Mouse (Mus musculus) granulocyte monocyte progenitor cell, adult 5-6 weeks (primary cell): ENCODE measurements around the gene Folh1. TPM values are rescaled to one million over a fixed set of nuclear protein-coding genes. Genes with fewer than 3 reads are reported as not detected.
"Not testable (repeated sequence)": the region's sequence is repeated elsewhere in the genome, so short reads cannot be mapped to it uniquely, and the experiment has no call there.

ENCODE experiments used
- ATAC-seq: replicated peaks from 2 replicates; pipeline ENCODE4 v1.8.0; 2016; ENCODE audit warnings: mild to moderate bottlenecking, moderate TSS enrichment, inconsistent platforms; ENCODE audit not compliant: poor library complexity, severe bottlenecking
- total RNA-seq, 2 experiments: library from RNA; stranded (forward) in 1 of 2; stranded (reverse) in 1 of 2; fragments of 200-712, 200-1000 nt in 1 of 2; fragments of >200 nt in 1 of 2; fragmentation: Nextera tagmentation in 1 of 2; gene quantifications; 2 replicates each; pipeline ENCODE4 v1.2.3; 2014 to 2017

Folh1 gene
- total RNA-seq (2014; fragmentation: Nextera tagmentation): not detected in 2 replicates
- not detected in 2 replicates for total RNA-seq (2017)

- no peak for ATAC-seq
These were observed at the start of gene Folh1 for GRCm38 (mm10) chr7:86775617-86776325. Folh1 (minus strand) TSS chr7:86775943.

GRCm38 (mm10) chr7:86816466-86816865 is 40.7 kb upstream of the Folh1 start:
- no peak for ATAC-seq

GRCm38 (mm10) chr7:86815716-86816115 is 40.0 kb upstream of the Folh1 start:
- not testable (repeated sequence) for ATAC-seq

GRCm38 (mm10) chr7:86815241-86815640 is 39.5 kb upstream of the Folh1 start:
- ATAC-seq: not testable (repeated sequence)

GRCm38 (mm10) chr7:86794727-86795126 is 19.0 kb upstream of the Folh1 start, which contains the start of gene Vmn2r77:
Vmn2r77 (plus strand) TSS chr7:86795027.
- no peak for ATAC-seq

- no peak for ATAC-seq
These were observed 4.1 kb downstream of the Folh1 start for GRCm38 (mm10) chr7:86771621-86772020.

GRCm38 (mm10) chr7:86764628-86765027 is 11.1 kb downstream of the Folh1 start:
- ATAC-seq: no peak

- no peak for ATAC-seq
These were observed 15.0 kb downstream of the Folh1 start for GRCm38 (mm10) chr7:86760751-86761150.

GRCm38 (mm10) chr7:86725013-86725412 is 50.7 kb downstream of the Folh1 start:
- ATAC-seq: no peak

GRCm38 (mm10) chr7:86688030-86688429 is 87.7 kb downstream of the Folh1 start, which contains the start of gene Olfr292:
Olfr292 (plus strand) TSS chr7:86688330.
- ATAC-seq: no peak

Other genes with a start within 250 kb of the Folh1 start
- gene Olfr295, start 192.1 kb downstream of the Folh1 start, total RNA-seq (2014; fragmentation: Nextera tagmentation): not detected in 2 replicates
- not detected in 2 replicates for gene Olfr295, start 192.1 kb downstream of the Folh1 start, total RNA-seq (2017)
- gene Olfr294, start 159.3 kb downstream of the Folh1 start, total RNA-seq (2014; fragmentation: Nextera tagmentation): not detected in 2 replicates
- gene Olfr294, start 159.3 kb downstream of the Folh1 start, total RNA-seq (2017): not detected in 2 replicates
- gene Olfr293, start 126.9 kb downstream of the Folh1 start, total RNA-seq (2014; fragmentation: Nextera tagmentation): not detected in 2 replicates
- gene Olfr293, start 126.9 kb downstream of the Folh1 start, total RNA-seq (2017): not detected in 2 replicates
- gene Olfr292, start 87.6 kb downstream of the Folh1 start, total RNA-seq (2014; fragmentation: Nextera tagmentation): not detected in 2 replicates
- gene Olfr292, start 87.6 kb downstream of the Folh1 start, total RNA-seq (2017): not detected in 2 replicates
- gene Vmn2r77, start 19.1 kb upstream of the Folh1 start, total RNA-seq (2014; fragmentation: Nextera tagmentation): not detected in 2 replicates
- gene Vmn2r77, start 19.1 kb upstream of the Folh1 start, total RNA-seq (2017): not detected in 2 replicates
- gene Vmn2r78, start 139.2 kb upstream of the Folh1 start, total RNA-seq (2014; fragmentation: Nextera tagmentation): not detected in 2 replicates
- not detected in 2 replicates for gene Vmn2r78, start 139.2 kb upstream of the Folh1 start, total RNA-seq (2017)
- not detected in 2 replicates for gene Vmn2r79, start 220.2 kb upstream of the Folh1 start, total RNA-seq (2014; fragmentation: Nextera tagmentation)
- gene Vmn2r79, start 220.2 kb upstream of the Folh1 start, total RNA-seq (2017): not detected in 2 replicates